Mouse (Mus musculus) MEL (cell line): ENCODE results near the gene Gabrr2. TPM values are rescaled to one million over a fixed set of nuclear protein-coding genes. Genes with fewer than 3 reads are reported as not detected.

Experiments
- DNase-seq: peaks from one replicate; pipeline ENCODE4 v3.0.0; 2011; ENCODE audit warnings: low read depth, low spot score
- H3K27ac ChIP-seq: 2 replicates; pipeline ENCODE4 v1.5.1; 2012; ENCODE audit warnings: low read depth, mild to moderate bottlenecking, control low read depth, low read length, moderate library complexity; ENCODE audit not compliant: control insufficient read depth
- H3K27me3 ChIP-seq, 2 experiments: fragments of 150-350 bp in 1 of 2; sonication (generic) in 1 of 2; 2 replicates each; pipeline ENCODE4 v1.6.1; 2012; ENCODE audit warnings: low read length in 2 of 2, mild to moderate bottlenecking in 2 of 2, improper control_type of control experiment in 1 of 2, moderate library complexity in 1 of 2; ENCODE audit not compliant: insufficient read depth in 2 of 2, control insufficient read depth in 1 of 2
- H3K36me3 ChIP-seq, 2 experiments: 2 replicates each; pipeline ENCODE4 v1.6.1; 2012 to 2014; ENCODE audit warnings: low read length in 2 of 2, improper control_type of control experiment in 1 of 2, inconsistent platforms in 1 of 2, mild to moderate bottlenecking in 1 of 2; ENCODE audit not compliant: insufficient read depth in 2 of 2, control insufficient read depth in 1 of 2
- H3K4me1 ChIP-seq, 2 experiments: fragments of 150-350 bp in 1 of 2; sonication (generic) in 1 of 2; 2 replicates each; pipeline ENCODE4 v1.6.1; 2012; ENCODE audit warnings: low read length in 2 of 2, improper control_type of control experiment in 1 of 2, mild to moderate bottlenecking in 1 of 2; ENCODE audit not compliant: insufficient read depth in 2 of 2, control insufficient read depth in 1 of 2
- H3K4me3 ChIP-seq, 2 experiments: fragments of 150-350 bp in 1 of 2; sonication (generic) in 1 of 2; 2 replicates each; pipeline ENCODE4 v1.5.1; 2012; ENCODE audit warnings: low read depth in 2 of 2, low read length in 2 of 2, mild to moderate bottlenecking in 2 of 2, moderate library complexity in 2 of 2, control low read depth in 1 of 2, improper control_type of control experiment in 1 of 2; ENCODE audit not compliant: control insufficient read depth in 1 of 2, insufficient read depth in 1 of 2
- H3K79me2 ChIP-seq: 2 replicates; pipeline ENCODE4 v1.6.1; 2012; ENCODE audit warnings: mild to moderate bottlenecking, low read length, moderate library complexity; ENCODE audit not compliant: control insufficient read depth, poor library complexity, insufficient read depth
- H3K9ac ChIP-seq: 2 replicates; pipeline ENCODE4 v1.6.1; 2012; ENCODE audit warnings: low read depth, mild to moderate bottlenecking, control low read depth, low read length, moderate library complexity; ENCODE audit not compliant: control insufficient read depth, poor library complexity, severe bottlenecking
- H3K9me3 ChIP-seq: fragments of 150-350 bp; sonication (generic); replicated peaks from 2 replicates; pipeline ENCODE4 v1.6.1; 2012; ENCODE audit warnings: mild to moderate bottlenecking, low read length, improper control_type of control experiment, moderate library complexity; ENCODE audit not compliant: insufficient read depth
- BHLHE40 ChIP-seq: IDR thresholded peaks from 2 replicates; pipeline ENCODE4 v1.6.1; 2012; ENCODE audit warnings: low read depth, mild to moderate bottlenecking, inconsistent platforms, low read length, improper control_type of control experiment, borderline replicate concordance
- CHD1 ChIP-seq: IDR thresholded peaks from 2 replicates; pipeline ENCODE4 v1.6.1; 2012; ENCODE audit warnings: low read depth, mild to moderate bottlenecking, inconsistent platforms, low read length, improper control_type of control experiment
- CHD2 ChIP-seq: IDR thresholded peaks from 2 replicates; pipeline ENCODE4 v1.6.1; 2011; ENCODE audit warnings: low read length, improper control_type of control experiment
- CTCF ChIP-seq, 3 experiments: IDR thresholded peaks in 2 of 3; conservative IDR thresholded peaks in 1 of 3; 2 replicates each; pipeline ENCODE4 v1.5.1; 2011 to 2012; ENCODE audit warnings: low read length in 3 of 3, low read depth in 2 of 3, mild to moderate bottlenecking in 2 of 3, improper control_type of control experiment in 1 of 3, inconsistent platforms in 1 of 3, mixed read lengths in 1 of 3, moderate library complexity in 1 of 3; ENCODE audit not compliant: control insufficient read depth in 1 of 3, insufficient read depth in 1 of 3, poor library complexity in 1 of 3, severe bottlenecking in 1 of 3
- E2F4 ChIP-seq: IDR thresholded peaks from 2 replicates; pipeline ENCODE4 v1.6.1; 2011; ENCODE audit warnings: low read depth, low read length, improper control_type of control experiment, borderline replicate concordance
- ELF1 ChIP-seq: IDR thresholded peaks from 2 replicates; pipeline ENCODE4 v1.6.1; 2014; ENCODE audit warnings: low read depth, mild to moderate bottlenecking, inconsistent platforms, low read length, improper control_type of control experiment, moderate library complexity
- EP300 ChIP-seq, 2 experiments: IDR thresholded peaks; 2 replicates each; pipeline ENCODE4 v1.6.1; 2011; ENCODE audit warnings: improper control_type of control experiment in 2 of 2, low read length in 2 of 2, low read depth in 1 of 2, mild to moderate bottlenecking in 1 of 2
- ETS1 ChIP-seq: IDR thresholded peaks from 2 replicates; pipeline ENCODE4 v1.6.1; 2012; ENCODE audit warnings: low read depth, mild to moderate bottlenecking, inconsistent platforms, low read length, improper control_type of control experiment, moderate library complexity
- GABPA ChIP-seq: IDR thresholded peaks from 2 replicates; pipeline ENCODE4 v1.6.1; 2012; ENCODE audit warnings: low read depth, mild to moderate bottlenecking, inconsistent platforms, low read length, improper control_type of control experiment, moderate library complexity
- GATA1 ChIP-seq: IDR thresholded peaks from 2 replicates; pipeline ENCODE4 v1.6.1; 2011; ENCODE audit warnings: low read depth, low read length, improper control_type of control experiment
- KAT2A ChIP-seq: conservative IDR thresholded peaks from 2 replicates; pipeline ENCODE4 v1.6.1; 2012; ENCODE audit warnings: low read depth, low read length, improper control_type of control experiment, inconsistent platforms
- MAZ ChIP-seq: IDR thresholded peaks from 2 replicates; pipeline ENCODE4 v1.6.1; 2012; ENCODE audit warnings: low read depth, mild to moderate bottlenecking, inconsistent platforms, low read length, improper control_type of control experiment
- MEF2A ChIP-seq: IDR thresholded peaks from 2 replicates; pipeline ENCODE4 v1.6.1; 2014; ENCODE audit warnings: low read depth, mild to moderate bottlenecking, inconsistent platforms, low read length, improper control_type of control experiment; ENCODE audit not compliant: poor library complexity, insufficient replicate concordance, severe bottlenecking; ENCODE audit errors: extremely low read depth
- MXI1 ChIP-seq: IDR thresholded peaks from 2 replicates; pipeline ENCODE4 v1.6.1; 2011; ENCODE audit warnings: mild to moderate bottlenecking, low read depth, low read length, improper control_type of control experiment
- MYB ChIP-seq: IDR thresholded peaks from 2 replicates; pipeline ENCODE4 v1.6.1; 2011; ENCODE audit warnings: mild to moderate bottlenecking, low read depth, low read length, improper control_type of control experiment
- MYC ChIP-seq: IDR thresholded peaks from 2 replicates; pipeline ENCODE4 v1.6.1; 2011; ENCODE audit warnings: low read depth, mild to moderate bottlenecking, low read length, improper control_type of control experiment, moderate library complexity
- NELFE ChIP-seq: IDR thresholded peaks from 2 replicates; pipeline ENCODE4 v1.6.1; 2011; ENCODE audit warnings: low read depth, low read length, improper control_type of control experiment
- NRF1 ChIP-seq: IDR thresholded peaks from 2 replicates; pipeline ENCODE4 v1.6.1; 2014; ENCODE audit warnings: low read depth, mild to moderate bottlenecking, inconsistent platforms, low read length, improper control_type of control experiment, moderate library complexity; ENCODE audit not compliant: poor library complexity, insufficient read depth, severe bottlenecking
- POLR2A ChIP-seq, 2 experiments: IDR thresholded peaks; 2 replicates each; pipeline ENCODE4 v1.6.1; 2011 to 2012; ENCODE audit warnings: low read length in 2 of 2, mild to moderate bottlenecking in 2 of 2, control low read depth in 1 of 2, improper control_type of control experiment in 1 of 2, low read depth in 1 of 2, moderate library complexity in 1 of 2; ENCODE audit not compliant: control insufficient read depth in 1 of 2, insufficient read depth in 1 of 2, poor library complexity in 1 of 2
- POLR2AphosphoS2 ChIP-seq: IDR thresholded peaks from 2 replicates; pipeline ENCODE4 v1.6.1; 2011; ENCODE audit warnings: low read length, improper control_type of control experiment
- POLR2AphosphoS5 ChIP-seq: IDR thresholded peaks from 2 replicates; pipeline ENCODE4 v1.6.1; 2012; ENCODE audit warnings: low read depth, borderline replicate concordance, mild to moderate bottlenecking, inconsistent platforms, low read length, moderate library complexity, mixed read lengths
- RAD21 ChIP-seq: IDR thresholded peaks from 2 replicates; pipeline ENCODE4 v1.6.1; 2011; ENCODE audit warnings: mild to moderate bottlenecking, low read depth, low read length, improper control_type of control experiment
- RCOR1 ChIP-seq: IDR thresholded peaks from 2 replicates; pipeline ENCODE4 v1.6.1; 2012; ENCODE audit warnings: low read depth, mild to moderate bottlenecking, inconsistent platforms, low read length, improper control_type of control experiment
- SIN3A ChIP-seq: IDR thresholded peaks from 2 replicates; pipeline ENCODE4 v1.6.1; 2012; ENCODE audit warnings: low read length, improper control_type of control experiment, inconsistent platforms
- SMC3 ChIP-seq: IDR thresholded peaks from 2 replicates; pipeline ENCODE4 v1.6.1; 2011; ENCODE audit warnings: low read depth, low read length, improper control_type of control experiment
- TAL1 ChIP-seq: IDR thresholded peaks from 2 replicates; pipeline ENCODE4 v1.6.1; 2012; ENCODE audit warnings: mild to moderate bottlenecking, inconsistent platforms, low read length, moderate library complexity, mixed read lengths
- TBP ChIP-seq: IDR thresholded peaks from 2 replicates; pipeline ENCODE4 v1.8.0; 2011; ENCODE audit warnings: low read depth, low read length, improper control_type of control experiment
- TCF12 ChIP-seq: IDR thresholded peaks from 2 replicates; pipeline ENCODE4 v1.6.1; 2014; ENCODE audit warnings: low read depth, mild to moderate bottlenecking, inconsistent platforms, low read length, improper control_type of control experiment, moderate library complexity
- UBTF ChIP-seq: IDR thresholded peaks from 2 replicates; pipeline ENCODE4 v1.6.1; 2012; ENCODE audit warnings: low read depth, mild to moderate bottlenecking, inconsistent platforms, low read length, improper control_type of control experiment, moderate library complexity, borderline replicate concordance; ENCODE audit not compliant: insufficient read depth
- USF1 ChIP-seq: IDR thresholded peaks from 2 replicates; pipeline ENCODE4 v1.6.1; 2014; ENCODE audit warnings: low read depth, mild to moderate bottlenecking, inconsistent platforms, low read length, improper control_type of control experiment, moderate library complexity
- USF2 ChIP-seq, 2 experiments: IDR thresholded peaks; 2 replicates each; pipeline ENCODE4 v1.6.1; 2011 to 2012; ENCODE audit warnings: improper control_type of control experiment in 2 of 2, low read length in 2 of 2, borderline replicate concordance in 1 of 2, inconsistent platforms in 1 of 2, low read depth in 1 of 2, mild to moderate bottlenecking in 1 of 2; ENCODE audit not compliant: insufficient read depth in 1 of 2
- ZKSCAN1 ChIP-seq: IDR thresholded peaks from 2 replicates; pipeline ENCODE4 v1.6.1; 2012; ENCODE audit warnings: low read depth, mild to moderate bottlenecking, inconsistent platforms, low read length, improper control_type of control experiment, moderate library complexity
- ZMIZ1 ChIP-seq: IDR thresholded peaks from 2 replicates; pipeline ENCODE4 v1.6.1; 2012; ENCODE audit warnings: low read depth, mild to moderate bottlenecking, inconsistent platforms, low read length, improper control_type of control experiment, moderate library complexity
- ZNF384 ChIP-seq: IDR thresholded peaks from 2 replicates; pipeline ENCODE4 v1.6.1; 2012; ENCODE audit warnings: low read depth, mild to moderate bottlenecking, inconsistent platforms, low read length, improper control_type of control experiment
- polyA plus RNA-seq, 2 experiments: library from polyadenylated mRNA; stranded (reverse) in 1 of 2; unstranded in 1 of 2; fragments of >175 nt in 1 of 2; fragments of >200 nt in 1 of 2; gene quantifications; 2 replicates each; pipeline versions ENCODE4 v1.2.1 to v1.2.4; 2012; ENCODE audit warnings: low replicate concordance in 2 of 2, low read depth in 1 of 2; ENCODE audit not compliant: insufficient read length in 2 of 2, insufficient read depth in 1 of 2, missing spikeins in 1 of 2
- total RNA-seq: library from RNA; depleted of rRNA; stranded (reverse); fragments of 300-350 nt; gene quantifications from 2 replicates; pipeline ENCODE4 v1.2.3, GENCODE M21; 2012

Gabrr2 gene
- total and polyA plus RNA-seq, 3 experiments: 0.11 to 0.12 TPM; not detected in 1

GRCm38 (mm10) chr4:33033515-33033914, 29.3 kb upstream of the Gabrr2 start:
- DNase-seq: peak; percentile 18
- no peak overlapping the region for H3K9ac ChIP-seq
- H3K27me3 ChIP-seq: no peaks in the 10 kb centered on the region
- H3K9me3 ChIP-seq: no peaks in the 10 kb centered on the region
- H3K36me3 ChIP-seq: peaks cover 4 to 23% of the 10 kb centered on the region in 2 experiments
- peaks cover 28% of the 10 kb centered on the region for H3K79me2 ChIP-seq
- no peak overlapping the region for H3K4me3 ChIP-seq
- no peak overlapping the region for H3K27ac ChIP-seq
- H3K4me1 ChIP-seq: peaks cover 10 to 11% of the 10 kb centered on the region in 2 experiments
- TF ChIP-seq GATA1 (peak; percentile 83), POLR2A (IDR thresholded peaks at IDR 0.05; ENCODE audit: control insufficient read depth in 1 of 2, insufficient read depth in 1 of 2, low read depth in 1 of 2, low read length in 2 of 2, poor library complexity in 1 of 2) (no peak), MEF2A (no peak), TCF12 (no peak), KAT2A (no peak), ELF1 (no peak), NELFE (no peak), POLR2AphosphoS2 (no peak), MXI1 (no peak), GABPA (no peak), ZKSCAN1 (no peak), MYC (no peak), EP300 (IDR thresholded peaks at IDR 0.05; ENCODE audit: low read depth in 1 of 2, low read length in 2 of 2) (peak; percentile 47 to 67; a peak in 3 of 4 replicates), E2F4 (no peak), SMC3 (no peak), BHLHE40 (0 out of 2 replicates have a peak, but pooled peaks have one; percentile 5), TBP (no peak), MAZ (no peak), CHD1 (no peak), NRF1 (no peak), RCOR1 (peak; percentile 85), UBTF (no peak), ZMIZ1 (no peak), SIN3A (no peak), USF2 (IDR thresholded peaks at IDR 0.05; ENCODE audit: borderline replicate concordance in 1 of 2, insufficient read depth in 1 of 2, low read depth in 1 of 2, low read length in 2 of 2) (no peak), MYB (no peak), ZNF384 (no peak), RAD21 (no peak), POLR2AphosphoS5 (no peak), CTCF (IDR thresholded peaks at IDR 0.05 in 2 of 3, conservative IDR thresholded peaks at IDR 0.05 in 1 of 3; ENCODE audit: control insufficient read depth in 1 of 3, insufficient read depth in 1 of 3, low read depth in 2 of 3, low read length in 3 of 3, poor library complexity in 1 of 3, severe bottlenecking in 1 of 3) (no peak), CHD2 (no peak), USF1 (no peak), TAL1 (no peak), ETS1 (peak; percentile 35; the same call in 1 of the 2 replicates)
